Mouse (Mus musculus): ENCODE data around the gene Narfl. TPM values are rescaled to one million over a fixed set of nuclear protein-coding genes. Genes with fewer than 3 reads are reported as not detected.
A peak's percentile ranks its signal among the peaks of the same experiment; 100 is the strongest.

Narfl gene
- polyA plus RNA-seq, 1 experiment from 2014 or later = 25.1 TPM

DNA sequence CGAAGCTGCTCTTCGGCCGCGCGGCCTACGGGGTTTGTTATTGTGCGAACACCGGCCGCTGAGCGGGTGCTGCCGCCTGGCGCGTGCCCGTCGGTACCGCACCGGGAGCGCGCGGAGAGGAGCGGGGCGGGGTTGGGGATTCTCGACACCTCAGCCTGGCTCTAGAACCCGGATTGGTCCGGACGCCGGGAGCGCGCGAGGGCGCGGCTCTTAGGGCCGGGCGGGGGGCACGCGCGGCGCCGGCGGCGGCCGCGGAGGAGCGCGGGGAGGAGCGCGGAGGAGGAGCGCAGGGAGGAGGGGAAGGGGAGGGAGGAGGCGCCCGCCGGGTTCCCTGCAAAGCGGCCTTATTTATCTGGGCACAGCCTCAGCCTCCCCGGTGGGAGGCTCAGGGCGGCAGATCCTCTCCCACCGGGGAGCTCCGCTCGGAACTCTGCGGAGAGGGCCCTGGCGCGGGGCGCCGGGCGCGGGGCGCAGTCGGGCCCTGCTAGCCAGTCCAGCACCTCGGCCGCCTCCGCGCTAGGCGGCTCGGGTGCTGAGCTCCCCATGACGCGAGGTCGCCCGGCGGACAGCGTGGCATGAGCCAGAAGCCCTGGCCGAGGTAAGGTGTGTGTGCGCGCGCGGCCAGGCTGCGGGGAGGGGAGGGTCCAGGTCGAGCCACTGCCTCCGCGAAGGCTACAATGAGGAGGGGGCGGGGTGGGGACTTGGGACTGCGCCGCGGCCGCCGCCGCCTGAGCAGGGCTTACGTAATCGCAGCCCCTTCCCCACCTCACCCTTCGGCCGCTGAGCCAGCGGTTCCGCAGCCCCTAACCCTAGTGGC is 35.4 kb downstream of the Narfl start, which contains the start of gene Fbxl16:
TSS of gene Fbxl16 (plus strand) at position 297 of the 817 bp plus-strand sequence.
- peaks cover 16% of the 10 kb centered on the region for H3K27me3 ChIP-seq
- peak within 1 kb of the TSS; percentile 84 for H3K4me2 ChIP-seq (replicated peaks)
- peak; percentile 85 for ATAC-seq (ENCODE audit: low FRiP score)
- H3K9me3 ChIP-seq (replicated peaks) = no peaks in the 10 kb centered on the region
- H3K4me1 ChIP-seq = peaks cover 46% of the 10 kb centered on the region
- WGBS = under 1% methylated on average over 70 of the region's 100 CpGs
- H3K4me3 ChIP-seq = peak within 1 kb of the TSS; percentile 86
- peak within 1 kb of the TSS; percentile 98 for H3K27ac ChIP-seq
- no peaks in the 10 kb centered on the region for H3K36me3 ChIP-seq
- H3K9ac ChIP-seq = peak within 1 kb of the TSS; percentile 92

DNA sequence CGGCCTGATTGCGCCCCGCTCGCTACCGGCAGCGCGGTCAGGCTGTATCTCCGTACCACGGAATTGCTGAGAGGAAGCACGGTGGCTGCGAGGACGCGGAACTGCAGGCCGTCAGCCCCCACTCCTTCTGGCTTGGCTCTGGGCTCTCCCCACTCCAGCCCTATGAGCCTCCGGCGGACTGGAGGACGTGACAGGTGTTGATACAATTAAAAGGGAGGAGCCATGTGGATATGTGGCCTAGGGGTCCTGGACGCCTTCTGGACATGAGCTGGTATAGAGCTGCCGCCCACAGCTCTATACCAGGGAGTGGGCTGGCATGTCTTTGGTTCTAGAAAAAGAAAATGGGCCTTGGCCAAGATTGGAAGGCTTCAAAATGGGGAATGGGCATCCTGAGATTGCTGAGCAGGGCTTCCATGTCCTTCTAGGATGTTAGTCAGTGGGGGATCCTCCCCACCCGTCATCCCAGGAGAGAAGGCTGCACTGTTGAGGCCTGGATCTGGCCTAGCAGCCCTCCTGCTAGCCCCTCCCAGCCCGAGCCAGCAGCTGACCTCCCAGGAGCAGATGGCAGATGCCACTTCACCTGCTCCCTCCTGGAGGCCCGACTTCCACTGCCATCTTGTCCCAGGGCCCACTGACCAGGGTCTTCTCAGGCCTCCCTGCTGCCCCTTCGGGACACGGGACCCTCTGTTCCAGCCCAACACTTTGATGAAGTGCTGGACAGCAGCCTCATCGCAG is 36.2 kb downstream of the Narfl start:
- Histone ChIP-seq H3K9me3 (replicated peaks) (no peaks in the 10 kb centered on the region), H3K27me3 (peaks cover 16% of the 10 kb centered on the region), H3K27ac (peak overlapping the region; percentile 98), H3K9ac (peak overlapping the region; percentile 92), H3K4me3 (peak overlapping the region; percentile 86), H3K4me2 (replicated peaks) (peak overlapping the region; percentile 84), H3K36me3 (no peaks in the 10 kb centered on the region), H3K4me1 (peaks cover 43% of the 10 kb centered on the region)
- 4% methylated on average over 25 of the region's 25 CpGs for WGBS
- ATAC-seq (ENCODE audit: low FRiP score) = peak; percentile 78

DNA sequence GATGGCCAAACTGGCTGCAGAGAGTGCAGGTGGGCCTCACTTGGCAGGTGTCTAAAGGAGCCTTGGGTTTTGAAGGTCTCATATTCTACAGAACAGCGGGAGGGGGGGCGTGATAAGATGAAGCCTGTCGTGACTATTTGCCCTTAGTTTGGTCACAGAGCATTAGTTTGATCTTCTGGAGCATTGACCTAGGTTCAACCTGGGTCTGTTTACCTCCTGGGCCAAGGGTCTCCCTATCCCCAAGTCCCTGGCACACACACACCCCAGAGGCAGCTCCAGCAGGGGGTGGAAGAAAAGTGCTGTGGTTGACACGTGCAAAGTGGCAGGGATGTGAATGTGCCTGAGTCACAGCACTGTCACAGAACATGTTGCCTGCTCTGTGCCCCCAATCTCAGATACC is 37.3 kb downstream of the Narfl start:
- WGBS = 75% methylated on average over 4 of the region's 4 CpGs
- no peak overlapping the region for H3K4me3 ChIP-seq
- H3K36me3 ChIP-seq = no peaks in the 10 kb centered on the region
- ATAC-seq (ENCODE audit: low FRiP score) = no peak
- H3K4me2 ChIP-seq (replicated peaks) = peak overlapping the region; percentile 84
- H3K9ac ChIP-seq = 0 out of 2 replicates have a peak overlapping the region, but pooled peaks have one; percentile 92
- peaks cover 16% of the 10 kb centered on the region for H3K27me3 ChIP-seq
- H3K4me1 ChIP-seq = peaks cover 43% of the 10 kb centered on the region
- no peak overlapping the region for H3K27ac ChIP-seq
- no peaks in the 10 kb centered on the region for H3K9me3 ChIP-seq (replicated peaks)

- Histone ChIP-seq H3K36me3 (peaks cover 13% of the 10 kb centered on the region), H3K27ac (peak overlapping the region; percentile 24; the same call in 1 of the 2 replicates), H3K4me2 (replicated peaks) (peak overlapping the region; percentile 36), H3K27me3 (peaks cover 37% of the 10 kb centered on the region), H3K4me3 (peak overlapping the region; percentile 9), H3K9me3 (replicated peaks) (no peaks in the 10 kb centered on the region), H3K9ac (peak overlapping the region; percentile 50), H3K4me1 (peaks cover 35% of the 10 kb centered on the region)
- WGBS = 3% methylated on average over 20 of the region's 20 CpGs
- ATAC-seq (ENCODE audit: low FRiP score) = no peak
These were observed 39.9 kb downstream of the Narfl start for GRCm38 (mm10) chr17:25813471-25813870.

- Histone ChIP-seq H3K36me3 (peaks cover 21% of the 10 kb centered on the region), H3K4me2 (replicated peaks) (no peak overlapping the region), H3K27ac (no peak overlapping the region), H3K27me3 (peaks cover 45% of the 10 kb centered on the region), H3K4me1 (peaks cover 14% of the 10 kb centered on the region), H3K9ac (no peak overlapping the region), H3K9me3 (replicated peaks) (no peaks in the 10 kb centered on the region), H3K4me3 (no peak overlapping the region)
- no peak for ATAC-seq (ENCODE audit: low FRiP score)
- 85% methylated on average over 11 of the region's 11 CpGs for WGBS
These were observed 44.1 kb downstream of the Narfl start for GRCm38 (mm10) chr17:25817662-25818061.

DNA sequence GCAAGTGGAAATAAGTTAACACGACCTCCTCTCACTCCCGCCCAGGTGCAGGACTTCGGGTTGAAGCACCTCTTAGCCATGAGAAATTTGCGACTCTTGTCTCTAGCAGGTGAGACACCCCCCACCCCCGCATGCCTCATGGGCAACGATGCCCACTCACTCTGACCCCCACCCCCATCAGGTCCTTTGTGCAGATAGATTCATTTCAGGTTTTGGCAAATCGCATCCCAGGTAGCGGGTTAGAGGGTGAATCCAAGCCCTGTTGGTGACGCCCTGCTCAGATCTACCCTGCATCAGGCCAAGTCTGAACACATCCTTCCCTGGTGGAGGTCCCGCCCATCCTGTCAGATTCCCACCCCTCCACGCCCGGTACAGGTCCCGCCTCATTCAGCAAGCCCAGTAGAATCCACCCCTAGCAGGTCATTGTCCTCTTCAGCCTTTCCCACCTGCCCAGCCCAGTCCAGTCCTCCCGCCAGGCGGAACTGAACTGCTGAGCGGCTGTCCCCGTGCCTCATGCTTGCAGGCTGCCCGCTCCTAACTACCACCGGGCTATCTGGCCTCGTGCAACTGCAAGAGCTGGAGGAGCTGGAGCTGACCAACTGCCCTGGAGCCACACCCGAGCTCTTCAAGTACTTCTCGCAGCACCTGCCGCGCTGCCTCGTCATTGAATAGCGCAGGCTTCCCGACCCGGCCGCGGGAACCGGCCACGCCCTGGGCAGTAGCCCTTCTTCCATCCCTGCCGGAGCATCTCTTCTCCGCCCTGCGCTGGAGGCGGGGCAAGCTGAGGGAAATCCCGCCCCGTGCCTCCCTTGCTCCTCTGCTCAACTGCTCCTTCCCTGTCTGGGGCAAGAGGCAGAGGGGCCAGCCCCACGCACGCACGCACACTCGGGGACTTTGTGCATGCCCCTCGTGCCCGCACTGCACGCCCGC is 45.5 kb downstream of the Narfl start:
- peak overlapping the region; percentile 4; the same call in 1 of the 2 replicates for H3K4me3 ChIP-seq
- peaks cover 10% of the 10 kb centered on the region for H3K4me1 ChIP-seq
- peaks cover 45% of the 10 kb centered on the region for H3K27me3 ChIP-seq
- 8% methylated on average over 46 of the region's 46 CpGs for WGBS
- H3K36me3 ChIP-seq = peaks cover 21% of the 10 kb centered on the region
- no peak overlapping the region for H3K27ac ChIP-seq
- peak overlapping the region; percentile 25 for H3K4me2 ChIP-seq (replicated peaks)
- no peaks in the 10 kb centered on the region for H3K9me3 ChIP-seq (replicated peaks)
- H3K9ac ChIP-seq = peak overlapping the region; percentile 38
- ATAC-seq (ENCODE audit: low FRiP score) = 0 out of 2 replicates have a peak, but pooled peaks have one; percentile 29

DNA sequence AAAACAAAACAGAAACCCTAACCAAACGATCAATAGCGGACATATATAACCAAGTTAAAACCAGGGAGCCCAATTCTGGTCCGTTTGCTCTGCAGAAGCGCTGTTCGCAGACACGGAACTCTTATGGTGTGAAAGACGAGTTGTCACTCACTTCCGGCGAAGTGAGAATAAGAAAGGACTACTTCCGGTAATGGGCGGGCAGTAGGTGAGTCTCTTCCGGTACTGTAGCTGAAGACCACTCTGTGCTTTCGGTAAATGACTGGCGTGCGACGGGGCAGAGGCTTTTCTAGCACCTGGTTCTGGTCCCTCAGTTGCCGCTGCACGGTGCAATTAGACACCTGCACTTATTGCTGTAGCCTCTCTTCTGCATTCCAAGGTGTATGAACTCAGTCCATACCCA is 49.9 kb downstream of the Narfl start, which contains the start of gene Wdr24:
TSS of gene Wdr24 (plus strand) at position 176 of the 400 bp plus-strand sequence.
- peaks cover 24% of the 10 kb centered on the region for H3K27me3 ChIP-seq

DNA sequence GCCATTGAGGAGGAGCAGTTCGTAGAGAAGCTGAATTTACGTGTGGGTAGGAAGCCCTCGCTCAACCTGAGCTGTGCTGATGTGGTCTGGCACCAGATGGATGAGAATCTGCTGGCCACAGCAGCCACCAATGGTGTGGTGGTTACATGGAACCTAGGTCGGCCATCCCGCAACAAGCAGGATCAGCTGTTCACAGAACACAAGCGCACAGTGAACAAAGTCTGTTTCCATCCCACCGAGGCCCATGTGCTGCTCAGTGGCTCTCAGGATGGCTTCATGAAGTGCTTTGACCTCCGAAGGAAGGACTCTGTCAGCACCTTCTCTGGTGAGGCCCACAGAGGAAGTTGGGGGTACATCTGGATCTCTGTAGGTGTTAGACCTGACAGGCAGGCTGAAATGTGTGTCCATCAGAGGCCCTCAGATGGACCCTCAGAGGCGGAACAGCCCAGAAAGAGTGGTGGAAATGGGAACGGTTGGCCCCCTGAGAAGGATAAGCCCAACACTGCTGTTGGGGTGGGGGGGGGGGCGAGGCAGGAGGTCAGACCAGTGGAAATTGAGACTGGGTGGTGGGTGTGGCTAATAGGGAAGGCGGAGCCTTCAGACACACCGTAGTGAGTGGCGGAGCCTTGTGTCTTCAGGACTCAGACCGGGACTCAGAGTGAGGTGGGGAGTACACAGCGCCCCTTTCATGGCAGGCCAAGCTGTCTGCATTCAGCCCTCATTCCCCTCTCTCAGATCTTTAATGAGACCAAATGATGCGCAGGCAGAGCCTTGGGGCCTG is 51.0 kb downstream of the Narfl start:
- peaks cover 50% of the 10 kb centered on the region for H3K4me1 ChIP-seq
- H3K9me3 ChIP-seq (replicated peaks) = no peaks in the 10 kb centered on the region
- H3K27ac ChIP-seq = no peak overlapping the region
- ATAC-seq (ENCODE audit: low FRiP score) = no peak
- H3K36me3 ChIP-seq = peaks cover 32% of the 10 kb centered on the region
- peak overlapping the region; percentile 55 for H3K4me3 ChIP-seq
- peaks cover 13% of the 10 kb centered on the region for H3K27me3 ChIP-seq
- WGBS = 72% methylated on average over 17 of the region's 17 CpGs
- peak overlapping the region; percentile 74 for H3K4me2 ChIP-seq (replicated peaks)
- peak overlapping the region; percentile 80 for H3K9ac ChIP-seq

More for the DNA sequence above, 49.9 kb downstream of the Narfl start, which contains the start of gene Wdr24:
- peaks cover 36% of the 10 kb centered on the region for H3K36me3 ChIP-seq
- peak within 1 kb of the TSS; percentile 74 for H3K4me2 ChIP-seq (replicated peaks)
- peak within 1 kb of the TSS; percentile 70; the same call in 1 of the 2 replicates for H3K27ac ChIP-seq
- WGBS = under 1% methylated on average over 18 of the region's 18 CpGs
- H3K9ac ChIP-seq = peak within 1 kb of the TSS; percentile 80
- peak within 1 kb of the TSS; percentile 55 for H3K4me3 ChIP-seq
- H3K4me1 ChIP-seq = peaks cover 49% of the 10 kb centered on the region
- peak; percentile 51 for ATAC-seq (ENCODE audit: low FRiP score)
- H3K9me3 ChIP-seq (replicated peaks) = no peaks in the 10 kb centered on the region

- 89% methylated on average over 6 of the region's 6 CpGs for WGBS
- no peak for ATAC-seq (ENCODE audit: low FRiP score)
- peaks cover 6% of the 10 kb centered on the region for H3K27me3 ChIP-seq
- H3K9me3 ChIP-seq (replicated peaks) = no peaks in the 10 kb centered on the region
- peaks cover 58% of the 10 kb centered on the region for H3K4me1 ChIP-seq
- H3K36me3 ChIP-seq = peaks cover 37% of the 10 kb centered on the region
- no peak overlapping the region for H3K27ac ChIP-seq
- H3K4me3 ChIP-seq = no peak overlapping the region
- peak overlapping the region; percentile 74; the same call in 1 of the 2 replicates for H3K4me2 ChIP-seq (replicated peaks)
- H3K9ac ChIP-seq = no peak overlapping the region
These were observed 51.7 kb downstream of the Narfl start for GRCm38 (mm10) chr17:25825311-25825710.

DNA sequence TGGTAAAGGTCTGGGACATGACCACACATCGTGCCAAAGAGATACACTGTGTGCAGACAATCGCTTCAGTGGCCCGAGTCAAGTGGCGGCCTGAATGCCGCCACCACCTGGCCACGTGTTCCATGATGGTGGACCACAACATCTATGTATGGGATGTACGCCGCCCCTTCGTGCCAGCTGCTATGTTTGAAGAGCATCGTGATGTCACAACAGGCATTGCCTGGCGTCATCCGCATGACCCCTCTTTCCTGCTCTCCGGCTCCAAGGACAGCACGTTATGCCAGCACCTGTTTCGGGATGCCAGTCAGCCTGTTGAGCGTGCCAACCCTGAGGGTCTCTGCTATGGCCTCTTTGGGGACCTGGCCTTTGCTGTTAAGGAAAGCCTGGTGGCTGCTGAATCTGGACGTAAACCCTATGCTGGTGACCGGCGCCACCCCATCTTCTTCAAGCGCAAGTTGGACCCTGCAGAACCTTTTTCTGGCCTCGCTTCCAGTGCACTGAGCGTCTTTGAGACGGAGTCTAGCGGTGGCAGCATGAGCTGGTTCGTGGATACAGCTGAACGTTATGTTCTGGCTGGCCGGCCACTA is 52.5 kb downstream of the Narfl start:
- ATAC-seq (ENCODE audit: low FRiP score) = no peak
- H3K4me3 ChIP-seq = no peak overlapping the region
- H3K27ac ChIP-seq = no peak overlapping the region
- no peaks in the 10 kb centered on the region for H3K9me3 ChIP-seq (replicated peaks)
- H3K27me3 ChIP-seq = no peaks in the 10 kb centered on the region
- 95% methylated on average over 27 of the region's 27 CpGs for WGBS
- H3K4me1 ChIP-seq = peaks cover 65% of the 10 kb centered on the region
- no peak overlapping the region for H3K9ac ChIP-seq
- peaks cover 44% of the 10 kb centered on the region for H3K36me3 ChIP-seq
- H3K4me2 ChIP-seq (replicated peaks) = no peak overlapping the region

Measured in hindbrain, embryonic 12.5 days (tissue).